Mouse (Mus musculus): ENCODE results near the gene Taz.

DNA sequence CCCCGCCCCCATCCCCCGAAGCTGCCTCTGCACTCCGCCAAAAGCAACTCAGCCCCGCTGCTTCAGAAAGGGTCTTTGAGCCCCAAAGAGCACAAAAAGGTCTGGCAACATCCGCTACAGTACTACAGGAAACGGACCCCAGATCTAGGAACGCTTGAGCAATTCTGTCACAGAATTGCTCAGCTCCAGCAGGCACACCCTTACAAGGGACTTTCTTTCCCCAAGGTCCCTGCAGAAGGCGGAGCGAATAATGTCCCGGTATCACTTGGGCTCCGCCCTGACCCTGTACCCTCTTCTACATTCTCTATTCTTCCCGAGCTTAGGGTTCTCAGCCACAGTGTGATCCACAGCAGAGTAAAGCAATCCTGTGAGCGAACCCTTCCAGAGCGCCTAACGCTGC, 35.0 kb upstream of the Taz start:
- TF ChIP-seq POLR2A (IDR thresholded peaks at IDR 0.05; ENCODE audit: insufficient read depth, low read length) (no peak), CTCF (IDR thresholded peaks at IDR 0.05; ENCODE audit: low read depth, low read length) (no peak)
